Mouse (Mus musculus): ENCODE data around the gene Lenep.

GRCm38 (mm10) chr3:89410864-89411263 is 8.3 kb upstream of the Lenep start:
- TF ChIP-seq CTCF (IDR thresholded peaks at IDR 0.05; ENCODE audit: borderline replicate concordance, insufficient read depth, low read length) (no peak), POLR2A (IDR thresholded peaks at IDR 0.05; ENCODE audit: low read depth, low read length) (no peak)
